Mouse (Mus musculus) gastrocnemius, postnatal 14 days (tissue): ENCODE results near the gene Sim1. TPM values are rescaled to one million over a fixed set of nuclear protein-coding genes. Genes with fewer than 3 reads are reported as not detected.
A peak's percentile ranks its signal among the peaks of the same experiment; 100 is the strongest.

Experiments
- DNase-seq: peaks from one replicate; pipeline ENCODE4 v3.0.0; 2021; ENCODE audit warnings: mixed read lengths
- intact Hi-C: fragments of 180-260 bp; cut with DNase I; formaldehyde crosslinking; loops from one replicate; pipeline ENCODE4 v1.15.1; 2025; ENCODE audit warnings: low total_unique reads
- long read RNA-seq, 2 experiments: library from polyadenylated mRNA; stranded (forward); transcript quantifications; one replicate each; pipeline ENCODE4 v2.0.0; 2021
- total RNA-seq, 2 experiments: library from RNA; stranded (reverse); gene quantifications; 2 replicates each; pipeline ENCODE4 v1.2.3; 2021

Sim1 gene
- under 1 TPM; 0.27 to 0.47 TPM for total RNA-seq
- long read RNA-seq, experiment 1 = 0 reads
- long read RNA-seq, experiment 2 = 0 reads

DNA sequence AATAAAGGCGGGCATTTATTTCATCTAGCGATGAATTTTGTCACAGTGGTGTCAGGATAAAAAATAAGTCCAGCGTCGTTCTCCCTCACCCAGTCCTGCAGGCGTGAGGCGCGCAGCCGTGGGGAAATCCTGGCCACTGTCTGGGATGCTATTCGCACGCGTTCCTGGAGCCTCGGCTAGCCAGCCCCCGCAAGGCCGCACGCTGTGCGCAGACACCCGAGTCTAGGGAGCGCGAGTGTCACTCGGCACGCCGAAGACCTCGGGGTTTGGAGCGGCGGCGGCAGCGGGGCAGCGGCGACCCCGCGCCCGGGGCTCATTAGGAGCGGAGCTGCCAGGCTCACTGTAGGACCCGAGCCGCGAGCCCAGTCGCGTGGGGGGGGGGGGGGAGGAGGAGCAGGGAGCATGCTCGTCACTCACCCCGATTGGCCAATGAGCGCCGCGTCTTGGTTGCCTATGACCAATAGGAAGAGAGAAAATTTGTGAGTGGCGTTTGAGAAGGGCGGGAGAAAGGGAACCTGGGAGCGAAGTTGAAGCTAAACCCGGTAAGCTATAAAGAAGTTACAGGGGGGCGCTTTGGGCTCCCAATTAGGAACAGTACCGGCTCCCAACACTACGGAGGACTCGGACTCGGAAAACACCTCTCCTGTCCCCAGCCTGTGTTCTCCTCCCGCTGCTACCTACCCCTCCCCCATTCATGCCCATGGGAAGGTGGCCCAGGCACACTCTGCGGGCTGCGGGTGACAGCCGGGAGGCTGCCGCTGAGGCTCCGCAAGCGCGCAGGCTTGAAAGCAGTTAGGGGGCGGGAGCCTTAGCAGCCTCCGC lies at the start of gene Sim1:
Gene Sim1, plus strand, starts transcription at position 585 of the 822 bp plus-strand sequence.
- peak; percentile 61 for DNase-seq
- intact Hi-C loops = no loop called here

DNA sequence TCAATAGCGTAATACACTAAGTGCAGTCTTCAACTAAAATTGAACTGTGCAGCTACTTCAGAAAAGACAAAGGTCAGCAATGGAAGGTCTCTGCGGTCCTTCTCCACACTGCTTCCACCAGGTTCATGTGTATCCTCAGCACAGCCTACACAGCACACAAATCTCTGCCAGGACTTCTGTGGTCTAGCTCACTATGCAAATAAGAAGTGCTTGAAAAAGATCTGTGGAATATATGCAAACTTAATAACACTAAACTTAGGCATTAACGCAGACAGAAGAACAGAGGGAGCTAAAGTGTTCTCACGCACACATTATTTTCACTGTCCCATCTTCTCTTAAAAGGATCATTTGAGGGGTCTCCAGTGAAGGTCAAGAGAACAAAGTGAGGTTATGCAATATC lies 26.4 kb upstream of the Sim1 start:
- DNase-seq = no peak
- intact Hi-C loops = no loop called here

DNA sequence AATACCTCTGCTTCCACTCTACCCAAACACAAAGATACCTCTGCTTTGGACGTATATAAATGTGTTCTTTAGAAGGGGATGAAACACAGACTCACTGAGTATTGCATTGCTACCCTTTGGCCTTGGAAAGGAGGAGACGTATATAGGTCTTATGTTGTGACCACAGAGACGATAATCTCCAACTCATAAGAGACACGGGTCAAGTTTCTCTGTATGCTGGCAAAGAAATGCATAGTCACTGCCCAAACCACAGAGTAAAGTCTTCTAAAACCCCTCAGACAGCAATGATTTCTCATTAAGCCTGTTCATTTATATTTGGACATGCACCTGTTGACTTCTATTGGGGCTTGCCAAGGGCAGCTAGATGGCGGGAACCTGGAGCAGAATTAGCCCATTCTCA lies 17.6 kb upstream of the Sim1 start:
- intact Hi-C loops = no loop called here

DNA sequence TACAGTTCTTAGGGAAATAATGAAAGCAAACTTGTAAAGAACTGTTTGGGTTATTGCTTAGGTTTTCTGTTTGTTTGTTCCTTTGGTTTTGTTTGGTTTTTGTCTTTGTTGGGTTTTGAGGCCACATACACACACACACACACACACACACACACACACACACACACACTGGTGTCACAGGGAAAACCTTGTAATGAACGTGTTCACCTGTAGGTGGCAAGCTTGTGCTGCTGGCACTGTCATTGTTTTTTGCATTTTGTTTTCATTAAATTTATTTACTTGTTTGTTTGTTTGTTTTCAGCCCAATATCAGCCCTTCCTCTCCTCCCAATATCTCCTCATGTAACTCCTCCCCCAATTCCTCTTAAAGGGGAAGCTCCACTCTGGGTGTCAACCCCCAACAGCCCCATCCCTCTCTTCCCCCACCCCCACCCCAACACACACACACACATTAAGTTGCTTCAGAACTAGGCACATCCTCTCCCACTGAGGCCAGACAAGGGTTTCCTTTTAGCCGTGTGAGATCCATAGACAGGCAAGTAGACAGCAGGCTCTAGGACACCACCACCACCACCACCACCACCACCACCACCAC lies 13.0 kb upstream of the Sim1 start:
- intact Hi-C loops = no loop called here
- DNase-seq = no peak

More for the DNA sequence above, 17.6 kb upstream of the Sim1 start:
- no peak for DNase-seq

DNA sequence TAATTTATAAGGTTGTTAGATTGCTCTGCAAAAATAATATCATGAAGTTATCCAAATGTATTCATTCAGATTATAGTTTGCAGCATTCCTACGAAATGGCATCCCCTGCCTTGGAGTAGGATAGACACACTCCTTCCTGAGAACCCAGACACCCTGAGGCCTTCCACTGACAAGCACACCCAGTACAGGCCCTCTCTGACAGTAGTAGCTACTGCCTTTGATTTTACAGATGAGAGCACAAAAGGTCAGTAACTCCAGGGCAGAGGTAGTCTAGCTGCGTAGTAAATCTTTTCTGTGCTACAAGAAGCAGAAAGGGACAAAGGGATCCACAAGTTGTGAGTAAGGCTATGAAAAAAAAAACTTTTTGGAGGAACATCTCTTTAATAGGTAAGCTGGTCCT lies 12.2 kb upstream of the Sim1 start:
- intact Hi-C loops = no loop called here
- DNase-seq = no peak

DNA sequence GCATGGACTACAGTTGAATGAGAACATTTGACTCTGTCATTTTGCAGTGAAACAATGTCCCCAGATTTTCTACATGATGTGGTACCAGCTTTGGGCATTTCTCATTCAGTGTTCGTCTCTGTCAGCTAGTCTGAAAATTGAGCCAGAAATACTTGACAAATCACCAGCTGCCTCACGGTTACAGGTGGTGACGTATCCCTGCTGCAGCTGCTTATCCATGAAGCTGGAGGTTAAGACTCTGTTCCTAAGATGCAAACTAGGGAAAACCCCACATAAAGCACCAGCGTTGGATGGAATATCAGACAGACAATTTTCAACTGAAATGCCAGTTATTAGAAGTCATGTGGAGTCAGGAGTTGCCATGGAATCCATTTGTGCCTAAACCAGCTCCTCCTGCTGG lies 8.2 kb upstream of the Sim1 start:
- intact Hi-C loops = no loop called here
- DNase-seq = no peak

DNA sequence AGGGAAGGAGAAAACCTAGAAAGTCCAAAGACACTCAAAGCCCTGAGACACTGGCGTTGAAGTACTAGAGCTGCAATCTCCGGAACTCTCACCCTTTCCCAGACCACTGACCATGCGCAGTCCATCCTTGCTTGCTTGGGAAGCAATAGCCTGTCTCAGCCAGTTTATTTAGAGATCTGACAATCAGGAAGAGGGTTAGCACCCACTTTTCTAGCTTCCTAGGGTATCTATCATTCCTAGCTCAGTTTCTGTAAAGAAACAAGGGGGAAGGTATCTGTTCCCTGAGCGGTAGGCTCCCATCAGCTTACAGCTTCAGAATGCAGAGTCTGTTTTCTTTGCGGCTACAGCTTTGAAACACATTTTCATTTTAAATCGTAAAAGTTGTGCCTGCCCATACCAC lies 3.9 kb upstream of the Sim1 start:
- no peak for DNase-seq
- intact Hi-C loops = no loop called here

DNA sequence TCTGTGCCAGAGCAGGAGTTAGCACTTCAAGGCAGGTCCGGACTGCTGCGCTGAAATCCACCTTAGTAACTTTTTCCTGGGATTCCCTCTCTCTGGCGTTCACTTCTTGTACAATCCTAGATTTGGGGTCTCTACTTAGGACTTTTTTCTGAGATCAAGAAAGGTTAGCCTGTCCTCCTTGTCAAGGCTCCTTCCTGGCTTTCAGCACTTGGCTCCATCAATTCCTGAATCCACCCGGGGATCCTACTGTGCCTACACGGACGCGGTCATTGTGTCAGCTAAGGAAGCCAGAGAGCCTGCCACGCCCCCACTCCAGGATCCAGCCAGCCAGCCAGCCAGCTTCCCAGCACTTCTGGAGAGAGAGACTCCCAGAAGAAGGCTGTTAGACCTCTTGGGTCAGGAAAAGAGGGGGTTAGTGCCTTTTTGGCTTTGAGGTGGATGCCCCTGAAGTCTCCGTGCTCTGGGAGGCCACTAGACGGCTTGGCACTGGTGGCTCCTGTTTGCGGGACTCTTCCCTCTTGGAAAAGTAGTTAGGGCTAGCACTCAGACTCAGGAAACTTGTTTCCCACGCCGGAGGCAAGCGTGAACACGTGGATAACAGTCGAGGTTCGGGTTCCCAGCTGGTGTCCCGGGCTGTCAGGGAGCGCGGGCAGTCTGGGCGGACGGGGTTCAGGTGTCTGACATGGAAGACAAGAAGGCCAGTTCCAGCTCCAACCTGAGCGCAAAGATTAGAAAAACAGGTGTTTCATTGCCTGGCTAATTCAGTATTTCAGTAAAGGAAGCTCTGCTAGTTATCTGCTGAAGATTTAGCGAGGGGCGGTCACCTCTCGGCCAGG lies 2.5 kb upstream of the Sim1 start:
- intact Hi-C loops = no loop called here
- DNase-seq = no peak

DNA sequence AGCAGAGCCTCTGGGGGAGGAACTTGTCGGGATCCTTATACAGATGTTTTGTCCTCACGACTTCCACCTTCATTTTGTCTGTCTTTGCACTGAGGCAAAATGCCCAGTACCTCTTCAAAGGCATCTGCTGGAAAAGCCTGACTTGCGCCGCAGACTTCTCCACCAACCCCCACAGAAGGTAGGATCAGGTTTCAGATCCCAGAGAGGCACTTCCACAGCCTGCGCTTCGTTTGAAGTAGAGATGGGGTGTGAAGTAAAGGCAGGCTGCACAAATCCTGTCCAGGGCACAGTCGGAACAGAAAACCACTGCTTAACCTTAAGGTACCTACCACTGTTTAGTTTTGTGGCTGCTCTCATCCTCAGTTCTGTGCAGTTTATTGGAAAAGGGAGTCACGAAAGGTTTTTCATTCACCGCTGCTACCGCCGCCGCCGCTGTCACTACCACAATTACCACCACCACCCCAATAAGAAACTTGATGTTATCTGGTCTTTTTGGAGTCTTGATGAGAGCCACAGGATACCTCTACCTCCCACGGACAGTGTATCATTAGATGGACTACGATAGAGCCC lies 1.7 kb upstream of the Sim1 start:
- DNase-seq = no peak
- intact Hi-C loops = no loop called here

DNA sequence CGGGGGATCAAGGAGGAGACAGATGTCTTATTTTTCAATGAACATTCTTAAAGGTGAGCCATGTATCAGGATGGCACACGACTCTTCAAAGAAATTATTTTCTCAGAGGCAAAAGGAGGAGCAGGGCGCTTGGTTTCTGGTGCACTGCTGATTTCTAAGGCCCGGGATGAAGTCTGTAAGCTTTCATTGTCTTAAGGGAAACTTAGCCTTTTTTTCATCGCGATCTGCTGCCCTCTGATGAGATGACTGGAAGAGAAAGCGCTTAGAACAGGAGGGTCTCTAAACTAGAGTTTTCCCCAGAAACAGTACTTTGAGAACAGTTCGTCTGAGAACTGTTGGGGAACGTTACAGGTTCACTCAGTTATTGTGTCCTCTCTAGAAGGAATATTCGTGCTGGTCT lies 1.0 kb upstream of the Sim1 start:
- no peak for DNase-seq
- intact Hi-C loops = no loop called here

DNA sequence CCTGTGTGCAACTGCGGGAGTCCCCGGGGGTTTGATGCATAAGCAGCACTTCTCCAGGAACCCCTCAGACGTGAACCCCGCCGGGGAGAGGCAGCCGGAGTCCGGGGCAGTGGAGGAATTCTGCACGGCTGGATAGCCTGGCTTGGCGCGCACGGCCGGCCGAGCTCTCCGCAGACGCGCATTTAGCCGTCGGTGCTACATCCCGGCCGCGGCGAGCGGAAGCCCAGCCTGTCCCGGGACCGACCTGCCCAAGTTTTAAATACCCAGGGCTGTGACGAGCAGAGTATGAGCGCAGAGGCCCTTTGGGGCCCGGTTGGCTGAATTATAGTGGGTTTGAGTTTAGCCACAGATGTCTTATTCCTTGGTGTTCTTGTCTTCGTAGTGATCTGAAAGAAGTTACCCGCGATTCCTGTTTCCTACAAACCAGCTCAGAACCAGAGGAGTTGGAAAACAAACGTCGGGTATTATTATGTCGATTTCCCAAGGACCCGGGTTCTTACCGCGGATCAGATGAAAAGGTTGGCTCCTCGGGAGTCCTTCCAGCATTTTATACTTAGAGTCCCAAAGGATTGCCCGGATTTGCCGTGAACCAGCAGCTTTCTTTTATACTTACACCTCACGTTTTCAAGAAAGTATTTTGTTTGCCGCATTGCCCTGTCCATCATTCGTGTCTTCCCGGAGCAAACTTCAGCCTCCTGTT lies 687 bp downstream of the Sim1 start:
- intact Hi-C loops = no loop called here
- no peak for DNase-seq

DNA sequence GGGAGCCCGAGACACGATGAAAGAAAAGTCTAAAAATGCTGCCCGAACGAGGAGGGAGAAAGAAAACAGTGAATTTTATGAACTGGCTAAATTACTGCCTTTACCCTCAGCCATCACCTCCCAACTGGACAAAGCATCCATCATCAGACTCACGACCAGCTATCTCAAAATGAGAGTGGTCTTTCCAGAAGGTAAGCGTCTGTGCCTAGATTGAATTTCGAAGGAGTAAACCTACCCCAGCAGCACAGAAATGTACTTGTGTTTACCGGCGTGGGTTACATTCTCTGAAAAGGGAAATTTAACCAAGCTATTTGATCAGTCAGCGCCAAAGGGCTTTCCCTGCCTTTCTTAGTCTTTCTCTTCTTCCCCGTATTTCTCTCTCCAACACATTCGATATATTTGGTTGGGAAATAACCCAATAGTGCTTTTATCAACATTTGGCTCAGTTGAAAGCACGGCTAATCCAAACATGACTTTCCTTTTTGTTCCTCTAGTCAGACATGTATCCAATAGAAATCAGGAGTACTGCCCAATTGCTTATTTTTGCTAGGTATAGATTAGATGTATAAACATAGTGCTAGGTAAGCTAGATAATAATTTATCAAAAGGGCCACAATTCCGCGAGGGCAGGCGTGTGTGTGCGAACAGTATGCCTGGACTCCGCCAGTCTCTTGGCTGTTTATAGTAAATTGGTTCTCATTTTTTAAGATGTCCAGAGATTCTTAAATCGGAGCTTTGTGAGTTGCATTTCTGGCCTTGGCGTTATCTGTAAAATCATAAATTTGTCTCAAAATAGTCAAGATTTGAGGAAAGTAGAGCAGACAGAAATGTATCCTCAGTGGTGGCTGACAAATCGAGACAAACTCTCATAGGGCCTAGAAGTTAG lies 1.6 kb downstream of the Sim1 start:
- no peak for DNase-seq
- intact Hi-C loops = no loop called here

DNA sequence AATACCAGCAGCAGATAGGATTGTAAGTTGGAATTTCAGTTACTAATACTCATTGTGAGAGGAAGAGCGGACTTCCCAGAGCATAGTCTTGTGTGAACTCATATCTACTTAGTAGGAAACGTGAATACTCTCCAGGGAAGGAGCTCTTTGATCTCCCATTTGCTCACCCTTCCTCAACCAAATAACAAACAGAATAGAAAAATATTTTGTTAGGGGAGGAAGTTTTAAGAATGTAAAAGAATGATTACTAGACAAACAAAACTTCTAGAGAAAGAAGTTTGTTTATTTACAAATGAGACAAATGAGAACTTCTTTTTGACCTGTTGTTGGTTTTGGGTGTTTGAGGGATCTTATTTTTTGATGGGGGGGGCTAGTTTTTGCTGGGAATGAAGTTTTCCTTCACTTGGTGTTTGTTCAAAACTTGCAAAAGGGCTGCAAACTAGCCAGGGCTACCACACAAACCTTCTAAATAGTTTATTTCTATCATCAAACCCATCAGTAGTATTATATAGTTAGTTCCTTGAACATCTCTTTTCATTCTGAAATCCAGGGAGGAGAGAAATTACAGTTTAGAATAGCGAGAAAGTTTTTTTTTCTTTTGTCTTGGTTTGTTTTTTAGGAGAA lies 2.3 kb downstream of the Sim1 start:
- no peak for DNase-seq
- intact Hi-C loops = no loop called here

DNA sequence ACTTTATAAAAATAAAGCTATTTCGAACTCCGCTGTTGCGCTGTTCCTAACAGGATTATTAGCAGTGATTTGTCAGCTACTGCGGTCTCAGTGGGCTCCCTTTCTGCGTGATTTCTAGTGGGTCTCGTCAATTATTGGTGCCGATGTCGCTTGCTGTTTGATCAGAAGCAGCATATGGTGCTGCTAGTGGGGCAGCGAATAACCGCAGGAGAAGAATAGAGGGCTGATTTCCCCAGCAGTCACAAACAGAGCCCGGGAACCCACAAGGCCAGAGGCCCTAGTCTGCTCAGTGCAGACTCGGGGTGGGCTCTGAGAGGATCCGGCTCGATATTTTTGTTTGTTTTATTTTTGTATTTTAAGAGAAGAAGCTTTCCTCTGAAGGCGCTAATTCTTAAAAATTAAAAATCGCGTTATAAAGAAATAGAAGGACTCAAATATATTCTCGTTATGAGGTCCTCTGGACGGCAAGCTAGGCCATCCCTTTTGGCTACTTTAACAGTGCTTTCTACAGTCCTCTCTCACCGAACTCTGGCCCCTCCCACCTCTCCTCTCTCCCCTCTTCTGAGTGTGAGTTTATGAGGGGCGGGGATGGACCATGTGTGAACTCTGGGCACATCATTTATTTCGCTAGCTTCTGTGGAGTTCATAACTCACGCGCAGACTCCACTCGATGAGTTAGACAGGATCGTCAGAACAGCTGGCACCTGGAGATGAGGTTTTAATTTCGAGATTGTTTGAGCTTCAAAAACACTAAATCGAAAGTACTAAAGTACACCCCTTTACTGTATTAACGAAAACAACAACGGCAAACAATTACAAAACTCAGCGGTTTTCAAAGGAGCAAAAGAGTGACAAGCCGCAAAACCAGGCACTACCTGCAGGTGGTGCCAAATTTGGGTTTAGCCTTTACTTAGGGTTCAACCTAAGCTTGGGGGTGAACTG lies 3.2 kb downstream of the Sim1 start:
- DNase-seq = no peak
- intact Hi-C loops = no loop called here

DNA sequence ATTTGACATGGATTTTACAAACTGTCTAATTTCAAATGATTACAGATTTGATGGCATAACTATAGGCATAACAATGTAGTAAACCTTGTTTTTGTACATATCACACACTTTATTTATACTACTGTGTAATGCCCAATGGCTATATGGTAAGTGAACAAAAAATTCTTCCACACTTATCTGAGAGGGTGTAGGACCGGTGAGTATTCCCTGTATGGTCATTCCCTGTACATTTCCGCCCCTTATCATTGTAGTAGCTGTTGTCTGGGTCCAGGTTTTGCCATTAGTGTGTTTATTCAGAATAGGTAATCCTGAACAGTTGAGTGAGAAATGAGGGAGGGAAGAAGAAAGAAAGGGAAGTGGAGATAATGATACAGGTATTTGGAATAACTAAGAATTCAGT lies 4.1 kb downstream of the Sim1 start:
- intact Hi-C loops = no loop called here
- DNase-seq = no peak

DNA sequence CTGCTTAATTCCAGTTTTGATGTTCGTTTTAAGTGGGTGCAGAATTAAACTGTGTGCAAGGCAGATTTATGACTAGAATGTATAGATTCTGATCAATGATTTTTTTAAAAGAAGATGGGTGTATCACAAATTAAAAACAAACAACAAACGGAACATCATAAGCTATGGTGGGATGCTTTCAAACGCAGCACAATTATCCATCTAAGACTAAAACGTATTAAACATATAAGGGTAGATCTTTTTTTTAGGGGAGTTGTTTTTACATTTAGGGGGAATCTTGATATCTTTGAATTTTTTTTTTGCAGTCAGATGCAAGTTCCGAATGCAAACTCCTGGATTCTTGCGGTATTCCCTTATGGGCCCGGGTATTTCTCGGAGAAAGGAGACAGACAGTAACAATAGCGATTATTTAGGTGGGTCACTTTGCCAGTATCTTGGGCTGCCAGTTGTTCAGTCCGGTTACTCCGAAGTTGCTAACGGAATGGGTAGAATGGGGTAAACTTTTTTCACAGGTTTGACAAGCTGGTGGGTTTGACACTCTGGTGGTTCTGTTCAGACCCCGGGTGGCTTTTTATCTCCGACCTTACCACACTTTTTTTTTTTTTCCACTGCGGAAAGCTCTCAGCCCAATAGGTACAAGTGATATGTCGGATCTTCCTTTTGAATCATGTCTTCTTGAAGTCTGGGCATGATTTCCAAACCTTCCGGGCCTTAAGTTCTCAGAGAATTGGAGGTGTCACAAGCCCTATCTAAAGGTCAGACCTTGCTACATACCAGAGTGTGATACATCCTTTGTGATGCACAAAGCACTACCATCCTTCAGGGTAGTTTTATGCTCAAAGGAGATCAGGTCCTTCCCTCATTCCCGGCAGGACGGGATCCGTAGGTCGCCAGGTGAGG lies 5.5 kb downstream of the Sim1 start:
- DNase-seq = no peak
- intact Hi-C loops = no loop called here
